Mouse (Mus musculus) ovary, postnatal 36 days (tissue): Measurements from ENCODE around the gene Il17rd.

Source experiments
- DNase-seq: peaks from one replicate; pipeline ENCODE4 v3.0.0; 2022; ENCODE audit warnings: low spot score, mixed read lengths

The Il17rd gene

DNA sequence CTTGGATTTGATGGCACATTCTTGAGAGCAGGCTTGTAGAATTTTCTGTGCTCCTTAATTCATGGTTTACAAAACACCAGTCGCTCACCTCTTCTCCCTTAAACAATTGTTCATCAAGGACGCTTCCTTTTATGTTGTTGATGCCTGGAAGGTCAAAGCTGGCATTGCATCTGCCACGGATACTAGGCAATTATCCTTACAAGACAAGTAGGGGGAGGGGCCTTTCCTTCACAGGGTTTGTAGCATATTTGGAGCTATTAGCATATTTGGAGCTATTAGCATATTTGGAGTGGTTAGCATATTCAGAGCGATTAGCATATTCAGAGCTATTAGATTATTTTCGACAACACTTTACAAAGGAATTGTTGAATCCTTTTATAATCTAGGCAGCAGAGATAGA is 55.5 kb downstream of the Il17rd start:
- no peak for DNase-seq

DNA sequence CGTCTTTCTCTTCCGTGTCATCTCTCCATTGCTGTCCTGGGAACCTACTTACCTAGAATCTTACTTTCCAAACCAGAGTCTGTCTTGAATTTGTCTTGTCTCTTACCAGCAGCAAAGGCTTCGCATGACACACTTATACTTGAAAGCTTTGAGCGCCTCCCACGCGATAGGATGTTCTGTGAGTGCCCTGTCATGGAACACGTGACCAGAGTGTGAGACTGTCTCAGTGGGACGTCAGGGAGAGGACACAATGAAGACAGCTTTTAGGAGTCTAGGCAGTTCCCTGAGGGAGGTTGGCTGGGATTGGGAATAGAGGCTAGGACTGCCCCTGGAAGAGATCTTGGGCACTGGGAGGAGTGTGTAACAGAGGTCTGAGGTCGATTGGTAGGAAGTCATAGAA is 57.4 kb downstream of the Il17rd start:
- no peak for DNase-seq

GRCm38 (mm10) chr14:27096779-27097178 is 58.0 kb downstream of the Il17rd start:
- DNase-seq: peak; percentile 49

DNA sequence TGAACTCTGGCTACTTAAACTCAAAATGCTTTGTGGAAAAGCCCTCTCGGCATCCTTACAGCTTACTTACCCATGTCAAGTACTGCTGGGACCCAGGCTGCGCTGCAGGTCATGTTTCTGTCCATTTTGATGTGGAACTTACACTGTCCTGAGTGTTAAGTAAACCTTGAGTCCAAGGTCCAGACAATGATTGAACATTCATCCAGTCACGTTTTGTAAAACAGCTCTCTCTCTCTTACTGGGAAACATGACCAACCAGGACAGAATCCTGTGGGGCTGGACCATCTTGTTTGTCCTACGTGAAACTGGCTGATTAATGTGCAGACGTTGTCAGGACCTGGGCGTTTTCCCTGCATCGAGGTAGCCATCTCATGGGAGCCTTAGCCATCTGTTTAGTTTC is 63.0 kb downstream of the Il17rd start:
- no peak for DNase-seq

DNA sequence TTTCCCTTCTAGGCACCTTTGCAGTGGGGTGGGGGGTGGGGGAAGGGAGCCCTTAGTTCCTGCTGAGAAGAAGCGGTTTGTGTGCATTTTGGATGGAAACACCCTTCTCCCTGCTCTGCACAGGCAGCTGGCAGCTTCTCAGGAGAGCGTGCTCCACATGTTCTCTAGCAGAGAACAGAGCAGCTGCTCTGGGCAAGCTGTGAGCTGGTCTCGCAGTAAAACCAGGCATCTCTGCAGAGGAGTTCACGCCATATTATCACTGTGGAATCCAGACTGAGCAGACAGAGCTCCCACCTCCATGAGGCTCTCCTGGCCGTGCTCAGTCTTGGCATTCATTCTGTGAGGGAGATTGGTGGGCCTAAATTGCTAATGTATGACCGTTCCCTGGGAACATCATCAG is 64.0 kb downstream of the Il17rd start:
- DNase-seq: no peak

DNA sequence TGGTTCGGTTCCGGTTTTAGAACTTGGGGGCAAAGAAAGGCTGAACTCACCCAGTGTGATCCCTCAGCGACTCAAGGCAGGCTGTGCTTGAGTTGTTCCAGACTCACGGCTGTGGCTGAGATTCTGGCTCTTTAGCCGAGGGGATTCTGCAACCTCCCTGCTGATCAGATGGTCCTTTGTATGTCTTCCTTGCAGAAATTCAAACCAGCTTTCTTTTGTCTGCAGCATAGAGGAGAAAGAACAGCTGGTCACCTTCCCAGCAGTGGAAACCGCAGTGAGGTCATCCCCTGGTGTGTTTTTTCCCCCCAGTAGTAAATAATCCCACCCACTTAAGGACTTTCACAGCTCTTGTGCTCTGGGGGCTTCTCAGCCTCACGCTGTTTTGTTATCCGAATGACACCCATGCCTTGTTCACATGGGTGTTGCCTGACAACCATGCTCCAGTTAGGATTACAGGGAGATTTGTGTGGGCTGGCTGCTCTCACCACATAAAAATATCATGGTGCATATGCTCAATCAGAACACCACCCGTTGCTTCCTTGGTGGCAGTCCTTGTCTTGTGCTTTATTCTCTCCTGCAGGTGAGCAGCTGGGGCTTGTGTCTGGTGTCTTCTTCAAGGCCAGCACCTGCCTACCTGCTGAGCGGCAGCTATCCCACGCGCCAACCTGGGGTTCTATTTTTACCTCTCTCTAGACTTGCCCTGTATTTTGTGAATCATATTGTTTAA is 67.2 kb downstream of the Il17rd start:
- DNase-seq: no peak

DNA sequence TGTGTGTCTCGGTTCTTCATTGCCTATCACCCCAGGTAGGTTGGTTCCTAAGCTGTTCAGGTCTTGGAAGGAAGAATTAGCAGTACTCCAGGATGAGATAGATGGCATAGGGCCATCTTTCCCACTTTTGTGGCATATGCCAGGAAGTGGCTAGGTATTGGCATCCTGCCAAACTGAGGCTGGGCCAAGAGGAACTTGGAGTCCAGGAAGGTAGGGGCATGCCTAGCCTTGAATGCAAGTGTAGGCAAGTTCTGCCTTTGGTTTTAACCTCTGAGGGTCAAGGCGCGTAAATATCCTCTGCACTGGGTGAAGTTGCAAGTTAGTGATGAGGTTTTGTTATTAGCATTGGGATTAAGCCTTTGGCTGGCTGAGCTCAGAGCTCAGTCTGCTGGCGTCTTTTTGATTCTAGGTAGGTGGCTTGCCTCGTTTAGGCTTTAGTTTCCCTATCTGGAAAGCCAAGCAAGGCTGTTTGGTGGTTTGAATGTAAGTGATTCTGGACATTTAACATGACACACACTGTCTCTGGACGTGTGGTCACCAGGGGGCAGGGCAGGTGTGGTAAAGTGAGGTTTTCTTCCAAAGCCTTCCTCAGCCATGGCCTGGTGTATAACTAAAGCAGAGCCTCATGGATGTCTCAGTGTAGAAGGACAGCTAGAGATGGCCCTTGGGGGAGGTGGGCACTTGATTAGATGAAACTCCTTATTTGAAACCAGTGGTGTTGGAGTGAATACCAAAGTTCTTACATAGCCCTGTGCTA is 70.2 kb downstream of the Il17rd start:
- DNase-seq: peak; percentile 37

- peak; percentile 81 for DNase-seq
These were observed 75.9 kb downstream of the Il17rd start, which contains the start of gene Arhgef3 for GRCm38 (mm10) chr14:27114362-27115274. Arhgef3 (plus strand) TSS chr14:27114899.

GRCm38 (mm10) chr14:27115275-27115660 is 76.5 kb downstream of the Il17rd start:
- DNase-seq: peak; percentile 26

GRCm38 (mm10) chr14:27115991-27116390 is 77.2 kb downstream of the Il17rd start:
- DNase-seq: no peak

- no peak for DNase-seq
These were observed 77.9 kb downstream of the Il17rd start for GRCm38 (mm10) chr14:27116577-27117165.

DNA sequence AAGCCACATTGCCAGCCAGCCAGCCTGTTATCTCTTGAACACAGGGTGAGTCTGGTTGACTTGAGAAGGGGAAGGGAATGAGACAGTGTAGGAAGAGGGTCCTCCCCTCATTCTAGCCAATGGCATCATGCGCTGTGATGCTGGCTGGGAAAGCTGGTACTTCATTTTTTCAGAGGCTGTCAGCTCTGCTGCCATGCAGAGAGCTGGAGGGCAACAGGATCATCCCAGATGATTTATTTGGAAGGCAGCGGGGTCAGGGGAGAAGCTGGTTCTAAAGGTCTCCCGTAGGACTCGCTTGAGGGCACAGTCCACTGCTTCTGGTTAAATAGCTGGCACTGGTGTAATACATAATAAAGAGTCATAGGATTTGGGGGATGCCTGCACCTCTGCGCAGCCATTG is 79.8 kb downstream of the Il17rd start:
- no peak for DNase-seq

DNA sequence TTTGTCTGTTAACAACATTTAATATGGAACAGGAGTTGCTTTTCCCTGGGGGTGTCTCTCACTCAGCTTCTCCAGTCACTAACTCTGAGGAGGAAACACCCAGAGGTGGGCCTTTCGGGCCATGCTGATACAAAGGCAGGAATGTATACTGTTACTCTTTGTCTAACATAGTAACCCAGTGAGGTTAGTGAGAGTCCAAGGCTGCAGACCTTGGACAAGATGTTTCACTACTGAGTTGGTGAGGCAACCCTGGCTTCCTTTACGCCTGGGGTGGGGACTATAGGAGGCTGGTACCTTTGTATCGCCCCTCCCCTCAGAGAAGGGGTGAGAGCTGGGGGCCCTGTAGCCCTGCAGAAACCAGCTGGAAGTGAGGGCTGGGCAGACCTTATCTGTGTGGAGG is 83.9 kb downstream of the Il17rd start:
- DNase-seq: no peak

GRCm38 (mm10) chr14:27123543-27123942 is 84.8 kb downstream of the Il17rd start:
- DNase-seq: no peak

- no peak for DNase-seq
These were observed 91.3 kb downstream of the Il17rd start for GRCm38 (mm10) chr14:27130031-27130430.

DNA sequence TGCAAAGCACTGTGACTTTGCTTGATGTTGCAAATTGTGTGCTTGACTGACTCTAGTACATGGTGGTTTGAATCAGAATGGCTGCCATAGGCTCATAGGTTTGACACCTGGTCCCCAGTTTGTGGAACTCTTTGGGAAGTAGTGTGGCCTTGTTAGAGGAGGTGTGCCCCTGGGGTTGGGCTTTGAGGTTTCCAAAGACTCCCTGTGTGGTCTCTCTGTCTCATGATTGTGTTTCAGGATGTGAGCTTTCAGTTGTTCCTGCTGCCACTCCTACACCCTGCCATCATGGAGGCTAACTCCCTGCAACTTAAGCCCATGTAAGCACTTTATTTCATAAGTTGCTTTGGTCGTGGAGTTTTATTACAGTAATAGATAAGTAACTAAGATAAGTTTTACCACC is 91.9 kb downstream of the Il17rd start:
- no peak for DNase-seq

- no peak for DNase-seq
These were observed 92.8 kb downstream of the Il17rd start for GRCm38 (mm10) chr14:27131521-27131920.

GRCm38 (mm10) chr14:27138891-27139290 is 100.2 kb downstream of the Il17rd start:
- DNase-seq: no peak

GRCm38 (mm10) chr14:27139968-27140367 is 101.2 kb downstream of the Il17rd start:
- no peak for DNase-seq

GRCm38 (mm10) chr14:27141486-27141885 is 102.7 kb downstream of the Il17rd start:
- DNase-seq: no peak

DNA sequence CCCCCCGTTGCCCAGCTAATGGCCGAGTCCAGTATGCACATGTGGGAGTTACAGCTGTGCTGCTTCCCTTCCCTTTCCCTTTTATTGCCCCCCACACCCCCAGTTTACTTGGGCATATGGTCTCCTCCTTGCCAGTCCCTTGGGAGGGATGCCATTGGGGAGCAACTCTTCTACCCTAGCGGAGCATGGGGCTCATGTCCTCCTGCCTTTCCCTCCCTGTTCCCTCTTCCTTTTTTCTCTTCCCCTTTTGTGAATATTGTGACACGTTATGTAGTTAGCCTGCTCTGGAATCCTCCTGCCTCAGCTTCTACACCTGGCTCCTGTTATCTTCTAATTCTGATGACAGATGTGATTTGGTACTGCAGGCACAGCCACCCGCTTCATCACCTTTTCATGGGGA is 103.9 kb downstream of the Il17rd start:
- no peak for DNase-seq
